8 mouse cellular contexts compared by ENCODE assay signal in genomic region chr3:122047402-122047801, GRCm38 (mm10). TPM values are rescaled to one million over a fixed set of nuclear protein-coding genes. Genes with fewer than 3 reads are reported as not detected.
DNase-seq lines count a peak whose midpoint lies in the region; ATAC-seq lines count a peak whose summit lies in the region.
"Had no signal": no experiment of that assay in that cellular context is flagged by ENCODE, and none has a peak within 500 bp of the region (broad histone marks: within the 10 kb centered on the region; RNA-seq: fewer than 3 reads in every experiment).

No protein-coding gene starts in this region.

- H3K36me3 ChIP-seq in embryonic facial prominence, embryonic 13.5 days, result no peaks in the 10 kb centered on the region
- no peaks in the 10 kb centered on the region for H3K36me3 ChIP-seq in lung, embryonic 16.5 days (ENCODE audit: control insufficient read depth, insufficient read depth, low read length)

- WGBS in embryonic facial prominence, embryonic 13.5 days, result 20% methylated on average over 7 of the region's 7 CpGs
- WGBS in lung, embryonic 16.5 days, result 25% methylated on average over 7 of the region's 7 CpGs

- peak overlapping the region; percentile 92 for H3K27ac ChIP-seq in embryonic facial prominence, embryonic 13.5 days
- H3K27ac ChIP-seq in lung, embryonic 16.5 days (ENCODE audit: low read length), result peak overlapping the region; percentile 14; the same call in 1 of the 2 replicates

- H3K4me2 ChIP-seq in embryonic facial prominence, embryonic 13.5 days, result peak overlapping the region; percentile 49
- no peak overlapping the region for H3K4me2 ChIP-seq in lung, embryonic 16.5 days (ENCODE audit: low read depth, low read length)

- H3K4me1 ChIP-seq in embryonic facial prominence, embryonic 13.5 days, result peaks cover 70% of the 10 kb centered on the region
- peaks cover 41% of the 10 kb centered on the region for H3K4me1 ChIP-seq in lung, embryonic 16.5 days (replicated peaks; ENCODE audit: control insufficient read depth, insufficient read depth, low read length)

- H3K9ac ChIP-seq in embryonic facial prominence, embryonic 13.5 days, result no peak overlapping the region
- no peak overlapping the region for H3K9ac ChIP-seq in lung, embryonic 16.5 days (ENCODE audit: low read length)

- DNase-seq in ZHBTc4 (ENCODE audit: low read depth, low spot score), result peak; percentile 38
- peak; percentile 63 to 67 for DNase-seq in kidney, adult 8-10 months
- DNase-seq in T-cell, adult 2 months (ENCODE audit: low spot score), result no peak
- no peak for DNase-seq in urinary bladder, postnatal 4 days (ENCODE audit: low spot score in 2 of 2)
- no peak for DNase-seq in spleen, postnatal 4 days (ENCODE audit: low spot score in 2 of 2)

- no peaks in the 10 kb centered on the region; the same call in 1 of the 2 replicates for H3K27me3 ChIP-seq in embryonic facial prominence, embryonic 13.5 days
- no peaks in the 10 kb centered on the region; the same call in 1 of the 2 replicates for H3K27me3 ChIP-seq in lung, embryonic 16.5 days (ENCODE audit: control insufficient read depth, insufficient read depth, low read depth, low read length)
- H3K27me3 ChIP-seq: megakaryocyte, embryonic 14.5 days had no signal

- H3K9me3 ChIP-seq in embryonic facial prominence, embryonic 13.5 days, result no peaks in the 10 kb centered on the region
- H3K9me3 ChIP-seq in lung, embryonic 16.5 days (ENCODE audit: control insufficient read depth, low read length), result no peaks in the 10 kb centered on the region
- H3K9me3 ChIP-seq: megakaryocyte, embryonic 14.5 days had no signal

- ATAC-seq in embryonic facial prominence, embryonic 13.5 days (ENCODE audit: insufficient number of reproducible peaks, insufficient read depth, low FRiP score, low TSS enrichment, low read depth), result no peak
- ATAC-seq in lung, embryonic 16.5 days (ENCODE audit: low read depth), result peak; percentile 72

- H3K4me3 ChIP-seq in embryonic facial prominence, embryonic 13.5 days, result no peak overlapping the region
- no peak overlapping the region for H3K4me3 ChIP-seq in lung, embryonic 16.5 days (ENCODE audit: low read length)
- H3K4me3 ChIP-seq: megakaryocyte, embryonic 14.5 days had no signal

RNA-seq across cellular contexts. Expression of gene Abca4, which starts 3.2 kb away (rescaled TPM):
- polyA plus RNA-seq in embryonic facial prominence, embryonic 13.5 days (2015; fragmentation: Nextera tagmentation; extraction: Ambion mirVana), result 0.65 and 0.94 TPM in 2 replicates
- polyA plus RNA-seq in lung, embryonic 16.5 days (2015; fragmentation: Nextera tagmentation; extraction: Ambion mirVana), result 0.90 and 1.5 TPM in 2 replicates

Comparison
In these comparisons a context has a peak if more than half of its experiments do, and no peak if none do; other contexts are left out.
1. DNase-seq: peak in ZHBTc4 (single experiment) and kidney, adult 8-10 months (2 of 2); none in T-cell, adult 2 months (single experiment), urinary bladder, postnatal 4 days (0 of 2) and spleen, postnatal 4 days (0 of 2).